Mouse (Mus musculus) layer of hippocampus, adult 9-10 months (tissue): Measurements from ENCODE around the gene Gm17078.
"Not testable (repeated sequence)": the region's sequence is repeated elsewhere in the genome, so short reads cannot be mapped to it uniquely, and the experiment has no call there.

Source experiments
- DNase-seq: peaks from one replicate; pipeline ENCODE4 v3.0.0; 2022; ENCODE audit warnings: low spot score

Gm17078 gene

GRCm38 (mm10) chr14:51611210-51611609 is at the start of gene Gm17078:
Gene Gm17078, minus strand, starts transcription at chr14:51611310.
- DNase-seq = no peak

DNA sequence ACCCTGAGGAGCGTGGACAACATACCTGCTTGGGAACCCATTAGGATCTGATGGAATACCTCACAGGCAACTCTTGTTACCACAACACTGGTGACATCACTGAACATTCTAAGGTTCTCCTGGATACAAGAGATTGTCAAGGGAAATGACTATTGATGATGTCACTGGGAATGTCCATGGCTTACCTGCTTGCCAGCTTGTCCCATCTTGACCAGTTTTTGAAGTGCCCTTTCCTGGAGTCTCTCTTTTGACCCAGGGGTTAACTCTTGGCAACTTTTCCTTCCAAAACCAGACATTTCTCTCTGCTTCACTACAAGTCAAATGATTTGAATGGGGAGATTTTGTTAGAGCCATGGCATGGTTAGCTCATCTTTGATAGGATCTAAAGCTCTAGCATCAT is 24.5 kb upstream of the Gm17078 start, which contains the start of gene Gm4181:
Gm4181 (minus strand) TSS at position 101 of the 400 bp plus-strand sequence.
- DNase-seq = not testable (repeated sequence)

GRCm38 (mm10) chr14:51632426-51632825 is 21.3 kb upstream of the Gm17078 start:
- not testable (repeated sequence) for DNase-seq

- DNase-seq = not testable (repeated sequence)
Measured at GRCm38 (mm10) chr14:51592039-51592438, 19.1 kb downstream of the Gm17078 start, which contains the start of gene Gm17174. Gene Gm17174, minus strand, starts transcription at chr14:51592139.

DNA sequence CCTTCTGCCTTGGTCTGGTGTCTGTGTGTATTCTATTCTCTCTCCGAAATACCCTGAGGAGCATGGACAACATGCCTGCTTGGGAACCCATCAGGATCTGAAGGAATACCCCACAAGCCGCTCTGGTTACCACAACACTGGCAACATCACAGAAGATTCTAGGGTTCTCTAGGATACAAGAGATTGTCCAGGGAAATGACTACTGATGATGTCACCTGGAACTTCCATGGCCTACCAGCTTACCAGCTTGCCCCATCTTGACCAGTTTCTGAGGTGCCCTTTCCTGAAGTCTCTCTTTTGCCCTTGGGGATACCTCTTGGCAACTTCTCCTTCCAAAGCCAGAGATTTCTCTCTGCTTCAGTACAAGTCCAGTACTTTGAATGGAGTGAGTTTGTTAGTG is 37.1 kb downstream of the Gm17078 start, which contains the start of gene Gm17175:
Gm17175 (minus strand) TSS at position 101 of the 400 bp plus-strand sequence.
- DNase-seq = not testable (repeated sequence)
